Mouse (Mus musculus) adrenal gland, adult 18-20 months (tissue): ENCODE data around the gene Krtap14. TPM values are rescaled to one million over a fixed set of nuclear protein-coding genes. Genes with fewer than 3 reads are reported as not detected.

Source experiments
- DNase-seq, 2 experiments: peaks; one replicate each; pipeline ENCODE4 v3.0.0; 2021 to 2022; ENCODE audit warnings: low spot score in 2 of 2
- long read RNA-seq, 2 experiments: library from polyadenylated mRNA; stranded (forward); transcript quantifications; one replicate each; pipeline ENCODE4 v2.0.0; 2021
- total RNA-seq, 2 experiments: library from RNA; stranded (reverse); gene quantifications; 1 replicate in 1 of 2; 2 replicates in 1 of 2; pipeline ENCODE4 v1.2.3; 2021

The Krtap14 gene
- total RNA-seq, result not detected
- long read RNA-seq, experiment 1, result 0 reads
- long read RNA-seq, experiment 2, result 0 reads

DNA sequence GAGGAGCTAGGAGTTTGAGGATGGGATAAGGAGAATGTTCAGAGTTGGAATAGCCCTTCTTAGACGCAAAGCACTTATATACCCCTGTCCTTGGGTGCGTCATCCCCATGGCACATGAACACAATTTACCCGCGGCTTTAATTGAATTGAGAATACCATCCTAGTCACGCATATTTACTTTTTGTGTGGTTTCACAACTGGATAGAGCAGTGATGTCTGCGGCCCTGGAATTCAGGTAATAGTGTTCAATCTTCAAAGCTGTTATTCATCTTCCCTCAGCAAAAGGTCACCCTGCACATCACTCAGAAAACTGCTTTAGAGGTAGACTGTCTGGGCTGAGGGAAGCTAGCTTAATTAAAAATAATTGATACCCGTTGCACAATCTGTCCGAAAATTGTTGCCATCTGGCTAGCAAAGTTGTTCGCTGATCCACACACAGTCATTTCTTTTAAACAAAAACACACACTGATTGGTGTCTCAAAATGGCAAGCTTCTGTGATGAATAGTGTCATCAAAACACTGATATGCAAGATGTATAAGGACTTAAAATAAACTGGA is at the start of gene Krtap14:
TSS of gene Krtap14 (minus strand) at position 51 of the 558 bp plus-strand sequence.
- DNase-seq, result no peak

DNA sequence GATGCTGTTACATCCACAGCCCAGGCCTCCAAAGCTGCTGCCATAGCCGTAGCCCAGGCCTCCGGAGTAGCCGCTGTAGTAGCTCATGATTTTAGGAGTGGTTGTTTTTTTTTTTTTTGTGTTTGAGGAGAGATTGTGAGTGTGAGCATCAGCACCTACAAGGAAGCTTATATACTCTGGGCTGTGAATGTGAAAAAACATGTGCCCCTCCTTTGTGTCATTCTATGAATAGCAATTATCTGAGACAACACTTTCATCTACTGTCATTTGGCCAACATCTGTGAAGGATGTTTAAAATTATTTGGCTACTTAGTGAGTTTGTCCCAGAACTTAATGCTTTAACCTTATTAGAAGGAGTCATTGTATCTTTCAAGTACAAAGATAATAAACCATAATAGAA is 48.2 kb upstream of the Krtap14 start, which contains the start of gene Krtap19-2:
TSS of gene Krtap19-2 (minus strand) at position 101 of the 400 bp plus-strand sequence.
- no peak for DNase-seq

DNA sequence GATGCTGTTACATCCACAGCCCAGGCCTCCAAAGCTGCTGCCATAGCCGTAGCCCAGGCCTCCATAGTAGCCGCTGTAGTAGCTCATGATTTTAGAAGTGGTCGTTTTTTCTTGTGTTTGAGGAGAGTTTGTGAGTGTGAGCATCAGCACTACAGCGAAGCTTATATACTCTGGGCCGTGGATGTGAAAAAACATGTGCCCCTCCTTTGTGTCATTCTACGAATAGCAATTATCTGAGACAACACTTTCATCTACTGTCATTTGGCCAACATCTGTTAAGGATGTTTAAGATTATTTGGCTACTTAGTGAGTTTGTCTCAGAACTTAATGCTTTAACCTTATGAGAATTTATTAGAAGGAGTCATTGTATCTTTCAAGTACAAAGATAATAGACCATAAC is 43.4 kb upstream of the Krtap14 start, which contains the start of gene Krtap19-1:
TSS of gene Krtap19-1 (minus strand) at position 101 of the 400 bp plus-strand sequence.
- DNase-seq, result no peak

DNA sequence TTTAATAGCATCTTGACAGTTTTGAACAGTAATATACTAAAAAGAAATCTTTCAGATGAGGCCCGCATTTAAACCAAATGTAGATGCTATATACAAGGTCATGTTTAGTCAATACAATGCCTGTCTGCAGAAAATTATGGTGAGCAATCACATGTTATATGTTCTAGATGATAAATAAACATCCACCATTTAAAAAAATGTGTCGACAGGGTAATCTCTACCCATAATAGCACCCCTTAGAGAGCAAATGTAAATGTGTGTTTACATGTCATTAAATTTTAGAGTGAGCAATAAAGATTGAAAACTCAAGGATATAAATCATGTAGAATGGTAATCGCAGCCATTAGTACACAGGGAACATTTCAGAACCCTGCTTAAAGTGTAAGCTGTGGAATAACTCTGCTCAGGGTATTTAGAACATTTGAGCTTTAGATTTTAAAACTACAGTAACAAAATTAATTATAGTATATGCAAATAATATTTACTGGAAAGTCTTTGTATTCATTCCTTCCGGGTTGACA is 39.0 kb upstream of the Krtap14 start:
- no peak for DNase-seq

DNA sequence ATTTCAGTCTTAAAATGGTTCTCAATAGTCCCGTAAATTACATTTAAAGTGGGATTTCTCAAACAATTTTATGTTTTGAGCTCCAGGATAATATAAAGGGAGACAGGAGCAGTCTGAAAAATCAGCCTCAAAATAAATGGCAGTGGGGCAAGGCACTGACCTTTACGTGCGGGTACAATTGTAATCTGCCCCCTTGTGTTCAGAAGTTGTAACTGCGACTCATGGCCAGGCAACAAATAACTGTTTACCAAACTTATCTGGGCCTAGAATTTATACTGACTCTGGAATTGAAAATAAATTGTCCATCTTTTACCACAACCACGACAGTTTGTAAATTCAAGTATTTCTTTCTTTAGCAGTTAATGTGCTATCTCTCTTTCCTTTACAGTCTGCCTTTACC is 25.5 kb upstream of the Krtap14 start:
- DNase-seq, result no peak

DNA sequence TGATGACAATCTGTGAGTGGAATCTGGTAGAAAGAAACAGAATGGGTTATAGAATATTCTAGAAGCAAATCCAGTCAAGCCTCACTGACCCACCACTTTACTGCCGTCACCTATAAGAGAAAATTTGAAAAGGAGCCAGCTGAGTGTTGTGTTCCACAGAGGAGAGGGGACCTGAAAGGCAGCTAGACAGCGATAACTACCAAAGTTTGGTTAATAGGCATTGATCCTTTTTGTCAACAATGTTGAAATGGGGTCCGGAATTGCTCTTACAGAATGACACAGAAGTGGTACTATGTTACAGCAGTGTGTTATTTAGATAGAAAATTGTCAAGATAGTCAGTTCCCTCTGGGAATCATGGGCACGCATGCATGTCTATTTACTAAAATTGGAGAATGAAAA is 22.6 kb upstream of the Krtap14 start:
- no peak for DNase-seq

DNA sequence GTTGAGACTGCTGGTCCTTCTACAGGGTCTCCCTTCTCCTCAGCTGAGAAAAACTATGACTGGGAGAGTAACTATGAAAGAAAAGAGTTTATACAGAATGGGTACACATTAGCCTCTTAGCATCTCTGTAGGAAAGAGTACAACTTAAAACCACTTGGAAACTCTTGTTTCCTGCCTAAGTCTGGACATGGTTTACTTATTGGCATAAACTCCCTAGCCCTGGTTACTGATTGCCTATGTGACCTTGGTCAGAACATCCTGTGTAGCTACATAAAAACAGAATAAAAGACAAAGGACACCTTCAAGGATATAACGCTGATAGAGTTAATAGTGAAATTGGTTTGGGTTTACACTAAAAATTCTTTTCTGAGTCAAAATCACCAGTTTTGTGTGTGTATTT is 21.4 kb upstream of the Krtap14 start:
- no peak for DNase-seq

DNA sequence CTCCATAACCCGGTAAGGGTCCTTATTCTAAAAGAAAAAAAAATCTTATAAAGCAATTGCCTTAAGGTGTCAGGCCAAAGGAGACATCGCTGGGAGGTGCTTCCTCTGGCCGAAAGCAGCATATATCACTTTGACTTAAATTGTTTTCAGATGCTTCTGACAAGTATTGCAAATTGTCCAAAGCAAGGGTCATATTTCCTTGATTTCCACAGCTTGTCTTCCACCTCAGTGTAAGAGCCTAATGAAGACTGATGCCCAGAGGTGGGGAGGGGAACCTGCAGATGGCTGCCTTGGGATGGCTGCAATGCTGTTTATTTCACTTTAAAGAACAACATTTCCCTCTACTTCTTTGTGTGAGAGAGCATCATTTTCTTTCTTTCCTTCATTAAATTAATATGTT is 1.0 kb upstream of the Krtap14 start:
- DNase-seq, result no peak

DNA sequence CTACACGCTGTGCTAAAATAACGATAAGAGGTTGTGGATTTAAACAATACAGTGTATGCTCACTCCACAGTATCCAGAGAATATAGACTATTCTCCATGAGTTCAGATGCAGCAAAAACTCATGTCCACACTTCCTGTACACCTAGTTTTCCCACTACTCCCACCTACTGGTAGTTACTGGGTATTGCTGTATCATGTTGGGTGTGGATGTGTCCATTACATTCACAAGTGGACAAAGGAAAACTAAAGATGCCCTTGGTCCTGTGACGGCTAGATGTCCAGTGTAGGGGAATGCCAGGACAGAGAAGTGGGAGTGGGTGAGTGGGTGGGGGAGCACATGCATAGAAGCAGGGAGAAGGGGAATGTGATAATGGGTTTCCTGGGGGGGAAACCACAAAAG is 2.2 kb downstream of the Krtap14 start:
- DNase-seq, result no peak

DNA sequence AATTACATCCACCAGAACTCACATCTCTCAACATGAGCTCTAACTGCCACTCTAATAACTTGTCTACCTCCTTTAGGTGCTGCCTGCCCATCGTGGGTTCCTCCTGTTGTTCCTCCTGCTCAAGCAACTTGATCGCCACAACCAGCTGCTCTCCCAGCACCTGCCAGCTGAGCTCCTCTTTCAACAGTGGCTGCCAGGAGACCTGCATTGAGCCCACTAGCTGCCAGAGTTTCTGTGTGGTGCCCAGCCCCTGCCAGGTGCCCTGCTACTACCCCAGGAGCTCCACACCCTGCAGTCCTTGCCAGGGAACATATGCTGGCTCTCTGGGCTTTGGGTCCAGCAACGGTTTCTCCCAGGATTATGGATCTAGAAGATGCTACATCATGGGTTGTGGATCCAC is 5.9 kb downstream of the Krtap14 start, which contains the start of gene Krtap15:
TSS of gene Krtap15 (plus strand) at position 150 of the 400 bp plus-strand sequence.
- no peak for DNase-seq

DNA sequence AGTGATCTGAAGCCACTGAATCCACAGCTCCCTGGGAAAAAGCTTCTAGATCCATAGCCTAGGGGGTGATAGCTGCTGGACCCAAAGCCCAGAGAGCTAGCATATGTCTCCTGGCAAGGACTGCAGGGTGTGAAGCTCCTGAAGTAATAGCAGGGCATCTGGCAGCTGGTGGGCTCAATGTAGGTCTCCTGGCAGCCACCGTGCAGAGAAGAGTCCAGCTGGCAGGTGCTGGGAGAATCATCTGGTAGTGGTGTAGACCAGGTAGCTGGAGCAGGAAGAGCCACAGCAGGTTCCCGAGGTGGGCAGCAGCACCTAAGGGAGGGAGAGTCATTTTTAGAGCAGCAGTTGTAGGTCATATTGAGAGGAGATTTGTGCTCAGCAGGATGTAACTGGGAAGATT is 14.1 kb downstream of the Krtap14 start, which contains the start of gene Gm20741:
TSS of gene Gm20741 (minus strand) at position 394 of the 400 bp plus-strand sequence.
- no peak for DNase-seq

DNA sequence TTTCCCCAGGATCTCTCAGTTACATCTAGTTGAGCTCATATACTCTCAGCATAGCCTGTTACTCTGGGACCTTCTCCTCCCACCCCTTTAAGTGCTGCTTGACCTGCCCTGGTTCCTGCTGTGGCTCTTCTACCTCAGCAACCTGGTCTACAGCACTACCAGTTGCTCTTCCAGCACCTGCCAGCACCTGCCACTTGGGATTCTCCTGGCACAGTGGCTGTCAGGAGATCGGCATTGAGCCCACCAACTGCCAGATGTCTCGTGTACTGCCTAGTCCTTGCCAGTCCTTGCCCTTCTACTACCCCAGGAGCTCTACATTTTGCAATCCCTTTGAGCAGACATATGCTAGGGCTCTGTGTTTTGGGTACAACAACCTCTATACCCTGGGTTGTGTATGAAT is 39.2 kb downstream of the Krtap14 start:
- DNase-seq, result no peak

DNA sequence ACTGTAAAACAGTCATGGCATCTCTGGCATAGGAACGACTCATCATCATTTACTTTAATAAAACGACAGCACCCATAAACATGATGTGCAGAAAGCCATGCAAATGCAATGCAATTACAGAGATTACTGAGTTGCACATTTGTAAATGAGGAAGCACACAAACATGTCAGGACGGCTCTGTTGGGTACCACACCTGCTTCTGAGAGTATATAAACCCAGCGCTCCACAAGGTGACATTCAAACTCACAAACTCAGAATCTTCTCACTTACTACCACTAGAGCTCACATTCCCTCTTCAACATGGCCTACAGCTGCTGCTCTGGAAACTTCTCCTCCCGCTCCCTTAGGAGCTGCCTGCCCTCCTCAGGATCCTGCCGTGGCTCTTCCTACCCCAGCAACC is 48.3 kb downstream of the Krtap14 start, which contains the start of gene Gm5965:
TSS of gene Gm5965 (plus strand) at position 301 of the 400 bp plus-strand sequence.
- no peak for DNase-seq

DNA sequence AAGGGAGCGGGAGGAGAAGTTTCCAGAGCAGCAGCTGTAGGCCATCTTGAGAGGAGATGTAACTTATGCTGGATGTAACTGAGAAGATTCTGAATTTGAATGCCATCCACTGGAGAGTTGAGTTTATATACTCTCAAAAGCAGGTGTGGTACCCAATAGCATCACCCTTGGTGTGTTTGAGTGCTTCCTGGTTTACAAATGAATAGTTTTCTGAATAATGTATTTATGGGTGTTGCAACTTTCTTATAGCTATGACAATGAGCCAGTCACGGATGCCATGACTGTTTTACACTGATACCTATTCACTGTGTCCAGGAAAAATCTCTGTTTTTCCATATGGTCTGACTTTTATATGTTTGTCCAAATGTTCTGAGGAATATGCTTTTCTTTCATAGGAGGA is 51.8 kb downstream of the Krtap14 start, which contains the start of gene 2310057N15Rik:
TSS of gene 2310057N15Rik (minus strand) at position 101 of the 400 bp plus-strand sequence.
- DNase-seq, result no peak

Other genes starting within 250 kb of the Krtap14 start
- gene Krtap24-1, start 213.9 kb downstream of the Krtap14 start, total RNA-seq, result not detected
- not detected for gene 2310079G19Rik, start 198.5 kb downstream of the Krtap14 start, total RNA-seq
- gene Krtap26-1, start 178.3 kb downstream of the Krtap14 start, total RNA-seq, result not detected
- not detected for gene Krtap27-1, start 154.5 kb downstream of the Krtap14 start, total RNA-seq
- gene 2310061N02Rik, start 118.2 kb downstream of the Krtap14 start, total RNA-seq, result not detected
- gene Krtap13-1, start 97.3 kb downstream of the Krtap14 start, total RNA-seq, result not detected
- not detected for gene Krtap13, start 74.5 kb downstream of the Krtap14 start, total RNA-seq
- gene 2310034C09Rik, start 67.3 kb downstream of the Krtap14 start, total RNA-seq, result not detected
- gene 2310057N15Rik, start 51.9 kb downstream of the Krtap14 start, total RNA-seq, result not detected
- gene Gm5965, start 48.2 kb downstream of the Krtap14 start, total RNA-seq, result not detected
- not detected for gene Gm20741, start 13.9 kb downstream of the Krtap14 start, total RNA-seq
- not detected for gene Krtap15, start 5.9 kb downstream of the Krtap14 start, total RNA-seq
- not detected for gene Krtap19-1, start 43.3 kb upstream of the Krtap14 start, total RNA-seq
- gene Krtap19-2, start 48.1 kb upstream of the Krtap14 start, total RNA-seq, result not detected
- not detected for gene Krtap19-3, start 51.9 kb upstream of the Krtap14 start, total RNA-seq
- gene Krtap19-4, start 58.9 kb upstream of the Krtap14 start, total RNA-seq, result not detected
- gene Krtap19-5, start 70.3 kb upstream of the Krtap14 start, total RNA-seq, result not detected
- not detected for gene Krtap19-9b, start 106.1 kb upstream of the Krtap14 start, total RNA-seq
- not detected for gene Krtap16-3, start 136.7 kb upstream of the Krtap14 start, total RNA-seq
- gene Krtap22-2, start 184.6 kb upstream of the Krtap14 start, total RNA-seq, result not detected
- not detected for gene Gm10229, start 189.1 kb upstream of the Krtap14 start, total RNA-seq
- gene Krtap6-1, start 205.6 kb upstream of the Krtap14 start, total RNA-seq, result not detected
- gene Gm10228, start 215.3 kb upstream of the Krtap14 start, total RNA-seq, result not detected
- not detected for gene Krtap6-5, start 221.7 kb upstream of the Krtap14 start, total RNA-seq
- not detected for gene 1110025L11Rik, start 237.9 kb upstream of the Krtap14 start, total RNA-seq